Mouse (Mus musculus) neural tube, embryonic 12.5 days (tissue): ENCODE results near the gene Eef1g. TPM values are rescaled to one million over a fixed set of nuclear protein-coding genes. Genes with fewer than 3 reads are reported as not detected.
A peak's percentile ranks its signal among the peaks of the same experiment; 100 is the strongest.

ENCODE experiments used
- ATAC-seq: fragments of 200-750 bp; cut with Nextera tagmentation; 2 replicates; pipeline ENCODE4 v1.8.0; 2017; ENCODE audit warnings: low read depth, mild to moderate bottlenecking, moderate TSS enrichment, moderate library complexity; ENCODE audit not compliant: low FRiP score
- H3K27ac ChIP-seq: fragments of 300-500 bp; sonication (generic); 2 replicates; pipeline ENCODE4 v1.5.1; 2016
- H3K27me3 ChIP-seq: fragments of 300-500 bp; sonication (generic); replicated peaks from 2 replicates; pipeline ENCODE4 v1.6.1; 2016; ENCODE audit warnings: mild to moderate bottlenecking
- H3K36me3 ChIP-seq: fragments of 300-500 bp; sonication (generic); 2 replicates; pipeline ENCODE4 v1.6.1; 2016; ENCODE audit warnings: mild to moderate bottlenecking
- H3K4me1 ChIP-seq: fragments of 300-500 bp; sonication (generic); 2 replicates; pipeline ENCODE4 v1.6.1; 2016
- H3K4me2 ChIP-seq: fragments of 300-500 bp; sonication (generic); replicated peaks from 2 replicates; pipeline ENCODE4 v1.6.1; 2016; ENCODE audit warnings: mild to moderate bottlenecking
- H3K4me3 ChIP-seq: fragments of 300-500 bp; sonication (generic); 2 replicates; pipeline ENCODE4 v1.5.1; 2016
- H3K9ac ChIP-seq: fragments of 300-500 bp; sonication (generic); 2 replicates; pipeline ENCODE4 v1.6.1; 2016; ENCODE audit warnings: mild to moderate bottlenecking
- H3K9me3 ChIP-seq: fragments of 300-500 bp; sonication (generic); 2 replicates; pipeline ENCODE4 v1.6.1; 2016; ENCODE audit warnings: mild to moderate bottlenecking
- WGBS: fragments of 180-500 bp; shearing (Covaris S2); methylation state at CpG from one replicate; pipeline ENCODE4 v1.1.7; 2016; 5-methylcytosine and 5-hydroxymethylcytosine counted together
- polyA plus RNA-seq: library from polyadenylated mRNA; unstranded; fragments of >200 nt; fragmentation: Nextera tagmentation; extraction: Ambion mirVana; gene quantifications from 2 replicates; pipeline ENCODE4 v1.2.1, GENCODE M21; 2016

Gene Eef1g
- polyA plus RNA-seq, 1 experiment from 2014 or later = 360 TPM

DNA sequence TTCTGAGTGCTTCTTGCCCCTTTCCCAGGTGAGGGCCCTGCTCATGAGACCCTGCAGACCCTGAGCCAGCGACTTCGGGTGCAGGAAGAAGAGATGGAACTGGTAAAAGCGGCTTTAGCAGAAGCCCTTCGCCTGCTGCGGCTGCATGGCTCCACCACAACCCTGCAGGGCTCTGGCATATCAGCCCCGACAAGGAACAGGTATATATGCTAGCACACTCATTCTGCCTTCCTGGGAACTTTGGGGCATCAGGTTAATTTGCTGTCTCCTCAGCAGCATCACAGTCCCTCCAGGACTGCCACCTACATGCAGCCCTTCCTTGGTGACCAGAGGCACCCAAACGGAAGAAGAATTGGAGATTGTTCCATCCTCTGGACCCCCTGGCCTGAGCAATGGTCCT, 36.1 kb upstream of the Eef1g start:
- Histone ChIP-seq H3K4me2 (peak overlapping the region; percentile 84), H3K9ac (no peak overlapping the region), H3K4me3 (no peak overlapping the region; the same call in 1 of the 2 replicates), H3K36me3 (peaks cover 29% of the 10 kb centered on the region), H3K4me1 (peaks cover 20% of the 10 kb centered on the region), H3K9me3 (no peaks in the 10 kb centered on the region), H3K27ac (no peak overlapping the region), H3K27me3 (no peaks in the 10 kb centered on the region)
- 84% methylated on average over 7 of the region's 7 CpGs for WGBS
- no peak for ATAC-seq

- H3K4me3 ChIP-seq = no peak overlapping the region
- no peak overlapping the region for H3K4me2 ChIP-seq
- 95% methylated on average over 2 of the region's 2 CpGs for WGBS
- no peak for ATAC-seq
- H3K36me3 ChIP-seq = peaks cover 14% of the 10 kb centered on the region; the same call in 1 of the 2 replicates
- H3K4me1 ChIP-seq = peaks cover 11% of the 10 kb centered on the region
- H3K9ac ChIP-seq = no peak overlapping the region
- H3K27ac ChIP-seq = no peak overlapping the region
- H3K27me3 ChIP-seq = no peaks in the 10 kb centered on the region
- no peaks in the 10 kb centered on the region for H3K9me3 ChIP-seq
Measured at GRCm38 (mm10) chr19:8936736-8937135, 30.1 kb upstream of the Eef1g start.

DNA sequence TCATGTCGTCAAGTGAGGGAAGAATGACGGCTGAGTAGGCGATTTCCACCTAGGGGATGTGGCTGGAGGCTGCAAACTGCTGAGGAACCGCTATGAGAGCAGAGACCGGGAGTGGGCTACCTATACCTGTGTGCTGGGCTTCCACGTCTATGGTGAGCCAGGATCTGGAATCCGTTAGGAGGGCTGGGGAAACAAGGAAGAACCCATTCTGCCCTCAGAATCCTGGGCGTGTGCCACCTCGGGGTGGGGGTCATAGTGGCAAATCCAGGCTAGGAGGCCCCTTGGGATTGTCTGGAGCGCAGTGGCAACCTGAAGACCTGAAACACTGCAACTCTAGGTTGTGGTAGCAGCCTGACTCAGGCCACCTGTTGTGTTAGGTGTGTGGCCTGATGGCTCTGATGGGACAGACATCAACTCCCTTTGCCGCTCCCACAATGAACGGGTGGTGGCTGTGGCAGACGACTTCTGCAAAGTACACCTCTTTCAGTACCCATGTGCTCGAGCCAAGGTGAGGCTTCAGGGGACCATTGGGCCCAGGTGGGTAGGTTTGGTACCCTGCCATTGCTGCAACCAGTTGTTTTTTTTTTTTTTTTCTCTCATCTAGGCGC, 26.2 kb upstream of the Eef1g start:
- H3K9me3 ChIP-seq = no peaks in the 10 kb centered on the region
- peaks cover 27% of the 10 kb centered on the region for H3K4me1 ChIP-seq
- no peak for ATAC-seq
- H3K9ac ChIP-seq = no peak overlapping the region
- no peak overlapping the region for H3K4me3 ChIP-seq
- peaks cover 15% of the 10 kb centered on the region for H3K36me3 ChIP-seq
- H3K27ac ChIP-seq = 0 out of 2 replicates have a peak overlapping the region, but pooled peaks have one; percentile 96
- 77% methylated on average over 15 of the region's 15 CpGs for WGBS
- H3K27me3 ChIP-seq = no peaks in the 10 kb centered on the region
- H3K4me2 ChIP-seq = peak overlapping the region; percentile 75

DNA sequence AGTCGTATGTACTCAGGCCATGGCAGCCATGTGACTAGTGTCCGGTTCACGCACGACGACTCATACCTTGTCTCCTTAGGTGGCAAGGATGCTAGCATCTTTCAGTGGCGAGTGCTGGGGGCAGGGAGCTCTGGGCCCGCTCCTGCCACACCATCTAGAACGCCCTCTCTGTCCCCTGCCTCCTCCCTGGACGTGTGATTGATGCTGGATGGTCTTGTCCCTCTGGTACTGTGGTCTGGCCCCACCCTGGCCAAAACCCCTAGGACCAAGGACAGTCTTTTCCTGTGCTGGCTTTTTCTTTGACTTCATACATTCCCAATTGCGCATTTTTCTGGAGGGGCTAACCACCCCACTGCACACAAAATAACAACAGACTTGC, 25.7 kb upstream of the Eef1g start:
- Histone ChIP-seq H3K4me3 (peak overlapping the region; percentile 94), H3K4me1 (peaks cover 27% of the 10 kb centered on the region), H3K36me3 (peaks cover 19% of the 10 kb centered on the region), H3K9ac (peak overlapping the region; percentile 57), H3K27me3 (no peaks in the 10 kb centered on the region), H3K27ac (0 out of 2 replicates have a peak overlapping the region, but pooled peaks have one; percentile 96), H3K9me3 (no peaks in the 10 kb centered on the region), H3K4me2 (peak overlapping the region; percentile 75)
- WGBS = 21% methylated on average over 10 of the region's 10 CpGs
- peak; percentile 46 for ATAC-seq

DNA sequence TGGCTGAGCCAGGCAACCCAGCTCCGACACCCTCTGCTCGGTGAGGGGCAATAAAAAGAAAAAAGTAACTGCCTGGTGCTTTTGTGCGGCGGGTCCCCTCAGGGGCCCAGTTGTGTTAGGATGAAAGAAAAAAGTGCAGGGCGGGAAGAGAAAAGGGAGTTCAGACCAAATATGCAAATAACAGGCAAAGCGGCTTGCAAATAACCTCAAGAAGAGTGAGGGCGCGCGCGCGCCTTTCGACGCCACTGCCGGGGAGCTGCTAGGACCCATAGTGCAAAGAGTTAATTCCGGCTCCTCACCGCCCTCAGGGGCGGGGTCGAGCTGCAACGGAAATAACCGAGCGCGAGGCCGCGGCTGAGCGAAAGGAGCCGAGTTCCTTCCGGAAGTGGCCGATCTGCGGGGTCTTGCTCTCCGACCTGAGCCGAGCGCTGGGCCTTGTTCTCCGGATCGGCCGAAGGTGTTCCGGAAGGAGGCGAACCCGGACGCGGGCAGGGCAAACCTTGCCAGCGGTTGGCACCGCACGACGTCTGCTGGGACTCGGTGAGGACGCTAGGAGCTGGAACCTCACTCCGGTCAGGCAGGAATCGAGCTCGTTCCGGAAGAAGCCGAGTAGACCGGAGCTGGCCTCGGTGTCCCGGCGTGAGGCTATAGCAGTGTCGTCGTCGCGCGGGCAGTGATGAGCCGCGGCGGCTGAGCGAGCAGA, 25.2 kb upstream of the Eef1g start, which contains the start of gene Mta2:
Gene Mta2 (plus strand): TSS at position 361 of the 703 bp plus-strand sequence.
- no peaks in the 10 kb centered on the region for H3K9me3 ChIP-seq
- peaks cover 27% of the 10 kb centered on the region for H3K4me1 ChIP-seq
- ATAC-seq = peak; percentile 96
- no peaks in the 10 kb centered on the region for H3K27me3 ChIP-seq
- peak within 1 kb of the TSS; percentile 75 for H3K4me2 ChIP-seq
- H3K27ac ChIP-seq = peak within 1 kb of the TSS; percentile 96
- peaks cover 19% of the 10 kb centered on the region for H3K36me3 ChIP-seq
- peak within 1 kb of the TSS; percentile 94 for H3K4me3 ChIP-seq
- WGBS = under 1% methylated on average over 64 of the region's 64 CpGs
- peak within 1 kb of the TSS; percentile 99 for H3K9ac ChIP-seq

- peak overlapping the region; percentile 94 for H3K4me3 ChIP-seq
- H3K36me3 ChIP-seq = peaks cover 25% of the 10 kb centered on the region
- no peaks in the 10 kb centered on the region for H3K9me3 ChIP-seq
- H3K27ac ChIP-seq = peak overlapping the region; percentile 96
- ATAC-seq = peak; percentile 72
- H3K27me3 ChIP-seq = no peaks in the 10 kb centered on the region
- H3K9ac ChIP-seq = peak overlapping the region; percentile 99
- WGBS = under 1% methylated on average over 46 of the region's 46 CpGs
- peak overlapping the region; percentile 75 for H3K4me2 ChIP-seq
- peaks cover 27% of the 10 kb centered on the region for H3K4me1 ChIP-seq
Measured at GRCm38 (mm10) chr19:8942276-8942964, 24.4 kb upstream of the Eef1g start.

DNA sequence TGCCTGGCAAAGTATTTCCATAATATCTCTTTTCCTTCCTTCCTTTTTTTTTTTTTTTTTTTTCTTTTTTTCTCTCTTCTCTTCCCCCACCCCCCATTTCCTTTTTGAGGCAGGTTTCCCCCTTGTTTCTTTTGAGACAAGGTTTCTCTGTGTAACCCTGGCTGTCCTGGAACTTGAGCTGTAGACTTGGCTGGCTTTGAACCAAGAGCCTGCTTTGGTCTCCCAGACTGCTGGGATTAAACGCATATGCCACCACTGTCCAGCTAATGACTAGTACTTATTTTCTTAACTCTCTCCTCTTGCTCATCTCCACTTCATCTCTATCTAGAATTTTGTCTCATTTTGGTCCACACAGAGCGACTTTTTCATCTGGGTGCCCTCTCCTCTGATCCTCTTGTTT, 23.8 kb upstream of the Eef1g start:
- WGBS = 80% methylated on average over 2 of the region's 2 CpGs
- peak overlapping the region; percentile 99 for H3K9ac ChIP-seq
- H3K4me1 ChIP-seq = peaks cover 27% of the 10 kb centered on the region
- ATAC-seq = no peak
- no peak overlapping the region for H3K27ac ChIP-seq
- H3K36me3 ChIP-seq = peaks cover 31% of the 10 kb centered on the region
- peak overlapping the region; percentile 94 for H3K4me3 ChIP-seq
- H3K27me3 ChIP-seq = no peaks in the 10 kb centered on the region
- H3K4me2 ChIP-seq = peak overlapping the region; percentile 75
- no peaks in the 10 kb centered on the region for H3K9me3 ChIP-seq

- no peaks in the 10 kb centered on the region for H3K27me3 ChIP-seq
- H3K4me3 ChIP-seq = no peak overlapping the region
- peak overlapping the region; percentile 41 for H3K4me2 ChIP-seq
- H3K9me3 ChIP-seq = no peaks in the 10 kb centered on the region
- peak overlapping the region; percentile 26; the same call in 1 of the 2 replicates for H3K9ac ChIP-seq
- H3K27ac ChIP-seq = no peak overlapping the region
- no peak for ATAC-seq
- H3K4me1 ChIP-seq = peaks cover 27% of the 10 kb centered on the region
- 76% methylated on average over 5 of the region's 5 CpGs for WGBS
- peaks cover 42% of the 10 kb centered on the region for H3K36me3 ChIP-seq
Measured at GRCm38 (mm10) chr19:8944062-8944461, 22.8 kb upstream of the Eef1g start.

GRCm38 (mm10) chr19:8944750-8945149, 22.1 kb upstream of the Eef1g start:
- Histone ChIP-seq H3K27me3 (no peaks in the 10 kb centered on the region), H3K36me3 (peaks cover 48% of the 10 kb centered on the region), H3K27ac (no peak overlapping the region), H3K9me3 (no peaks in the 10 kb centered on the region), H3K4me2 (peak overlapping the region; percentile 40), H3K4me1 (peaks cover 27% of the 10 kb centered on the region), H3K4me3 (no peak overlapping the region), H3K9ac (no peak overlapping the region)
- 48% methylated on average over 5 of the region's 5 CpGs for WGBS
- ATAC-seq = no peak

GRCm38 (mm10) chr19:8945251-8945650, 21.6 kb upstream of the Eef1g start:
- no peak overlapping the region for H3K27ac ChIP-seq
- no peak overlapping the region for H3K4me3 ChIP-seq
- ATAC-seq = no peak
- H3K36me3 ChIP-seq = peaks cover 53% of the 10 kb centered on the region
- H3K4me1 ChIP-seq = peaks cover 27% of the 10 kb centered on the region
- H3K4me2 ChIP-seq = peak overlapping the region; percentile 40; the same call in 1 of the 2 replicates
- WGBS = 89% methylated on average over 6 of the region's 6 CpGs
- no peaks in the 10 kb centered on the region for H3K27me3 ChIP-seq
- no peaks in the 10 kb centered on the region for H3K9me3 ChIP-seq
- no peak overlapping the region for H3K9ac ChIP-seq

DNA sequence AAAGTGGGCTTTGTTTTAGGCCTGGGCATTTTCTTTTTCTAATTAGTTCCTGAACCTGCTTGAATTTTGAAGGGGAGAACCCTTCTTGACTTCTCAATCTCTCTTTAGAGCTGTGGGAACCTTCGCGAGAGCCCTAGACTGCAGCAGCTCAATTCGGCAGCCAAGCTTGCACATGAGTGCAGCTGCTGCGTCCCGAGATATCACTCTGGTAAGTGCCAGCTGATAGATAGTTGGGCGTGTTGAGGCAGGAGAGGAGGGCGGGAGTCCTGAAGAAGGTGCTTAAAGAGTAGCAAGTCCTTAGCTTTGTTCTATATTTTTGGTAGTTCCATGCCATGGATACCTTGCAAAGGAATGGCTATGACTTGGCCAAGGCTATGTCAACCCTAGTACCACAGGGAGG, 19.9 kb upstream of the Eef1g start:
- H3K9ac ChIP-seq = no peak overlapping the region
- H3K27ac ChIP-seq = no peak overlapping the region
- WGBS = 92% methylated on average over 7 of the region's 7 CpGs
- H3K4me3 ChIP-seq = no peak overlapping the region
- H3K9me3 ChIP-seq = no peaks in the 10 kb centered on the region
- H3K27me3 ChIP-seq = no peaks in the 10 kb centered on the region
- ATAC-seq = no peak
- peaks cover 16% of the 10 kb centered on the region for H3K4me1 ChIP-seq
- H3K4me2 ChIP-seq = no peak overlapping the region
- peaks cover 70% of the 10 kb centered on the region for H3K36me3 ChIP-seq

DNA sequence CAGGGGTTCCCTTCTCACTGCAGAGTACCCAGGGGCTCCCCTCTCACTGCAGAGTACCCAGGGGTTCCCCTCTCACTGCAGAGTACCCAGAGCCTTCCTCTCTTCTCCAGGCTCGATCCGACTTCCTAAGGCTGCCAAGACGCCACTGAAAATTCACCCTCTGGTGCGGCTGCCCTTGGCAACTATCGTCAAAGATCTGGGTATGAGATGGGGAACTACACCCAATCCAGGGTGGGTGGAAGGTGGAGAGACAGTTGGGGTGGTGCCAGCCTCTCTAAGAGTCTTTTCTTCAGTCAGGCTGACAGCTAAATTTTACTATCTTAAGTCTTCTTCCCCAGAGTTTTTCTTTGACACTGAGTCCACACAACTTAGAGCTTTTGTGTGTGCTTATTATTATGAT, 16.7 kb upstream of the Eef1g start:
- ATAC-seq = no peak

More for the DNA sequence above, 16.7 kb upstream of the Eef1g start:
- no peak overlapping the region for H3K4me3 ChIP-seq
- no peaks in the 10 kb centered on the region for H3K27me3 ChIP-seq
- 94% methylated on average over 5 of the region's 5 CpGs for WGBS
- no peak overlapping the region for H3K9ac ChIP-seq
- no peaks in the 10 kb centered on the region for H3K9me3 ChIP-seq
- no peak overlapping the region for H3K4me2 ChIP-seq
- H3K36me3 ChIP-seq = peaks cover 72% of the 10 kb centered on the region
- no peak overlapping the region for H3K27ac ChIP-seq
- H3K4me1 ChIP-seq = peaks cover 17% of the 10 kb centered on the region
